Mouse (Mus musculus) ES-E14 (cell line): ENCODE measurements around the gene Rab38.

Source experiments
- MAFK ChIP-seq: IDR thresholded peaks from 2 replicates; pipeline ENCODE4 v1.6.1; 2014; ENCODE audit warnings: mild to moderate bottlenecking, low read depth, low read length, inconsistent platforms; ENCODE audit not compliant: insufficient read depth
- ZC3H11A ChIP-seq: IDR thresholded peaks from 2 replicates; pipeline ENCODE4 v1.6.1; 2012; ENCODE audit warnings: low read depth, mild to moderate bottlenecking, inconsistent platforms, low read length, borderline replicate concordance
- ZNF384 ChIP-seq: IDR thresholded peaks from 2 replicates; pipeline ENCODE4 v1.6.1; 2012; ENCODE audit warnings: low read depth, low read length, inconsistent platforms

GRCm38 (mm10) chr7:88522481-88522880 lies 92.4 kb downstream of the Rab38 start:
- no peak for TF ChIP-seq ZC3H11A
- TF ChIP-seq MAFK: no peak
- no peak for TF ChIP-seq ZNF384
